Mouse (Mus musculus) left cerebral cortex, postnatal 4 days (tissue): ENCODE data around the gene Ano1. TPM values are rescaled to one million over a fixed set of nuclear protein-coding genes. Genes with fewer than 3 reads are reported as not detected.

Source experiments
- DNase-seq: peaks from one replicate; pipeline ENCODE4 v3.0.0-alpha.2; 2022
- intact Hi-C: fragments of 180-260 bp; cut with DNase I; formaldehyde crosslinking; loops from one replicate; pipeline ENCODE4 v1.15.1; 2025
- total RNA-seq, 2 experiments: library from RNA; stranded (reverse); gene quantifications; 2 replicates each; pipeline ENCODE4 v1.2.3; 2021

Gene Ano1
- total RNA-seq, 2 experiments from 2014 or later = 5.3 to 7.6 TPM

GRCm38 (mm10) chr7:144656261-144656967, 95.4 kb downstream of the Ano1 start:
- no peak for DNase-seq
- intact Hi-C loops = no loop called here

- intact Hi-C loops = no loop called here
- DNase-seq = peak; percentile 86
Observed at GRCm38 (mm10) chr7:144653681-144654425, 97.9 kb downstream of the Ano1 start.

GRCm38 (mm10) chr7:144647547-144647946, 104.2 kb downstream of the Ano1 start:
- intact Hi-C loops = no loop called here
- DNase-seq = peak; percentile 65

- DNase-seq = no peak
- intact Hi-C loops = no loop called here
Observed at GRCm38 (mm10) chr7:144640817-144641216, 111.0 kb downstream of the Ano1 start.

GRCm38 (mm10) chr7:144636000-144636399, 115.8 kb downstream of the Ano1 start:
- DNase-seq = no peak
- intact Hi-C loops = no loop called here

- intact Hi-C loops = no loop called here
- no peak for DNase-seq
Observed at GRCm38 (mm10) chr7:144634875-144635274, 116.9 kb downstream of the Ano1 start.

- no peak for DNase-seq
- intact Hi-C loops = no loop called here
Observed at GRCm38 (mm10) chr7:144634450-144634849, 117.3 kb downstream of the Ano1 start.

GRCm38 (mm10) chr7:144632321-144632720, 119.5 kb downstream of the Ano1 start:
- intact Hi-C loops = no loop called here
- no peak for DNase-seq

GRCm38 (mm10) chr7:144630622-144631021, 121.2 kb downstream of the Ano1 start:
- intact Hi-C loops = no loop called here
- DNase-seq = no peak

GRCm38 (mm10) chr7:144628334-144628915, 123.3 kb downstream of the Ano1 start:
- peak; percentile 78 for DNase-seq
- intact Hi-C loops = no loop called here

- intact Hi-C loops = no loop called here
- no peak for DNase-seq
Observed at GRCm38 (mm10) chr7:144627606-144628333, 124.0 kb downstream of the Ano1 start.

- intact Hi-C loops = no loop called here
- DNase-seq = peak; percentile 49
Observed at GRCm38 (mm10) chr7:144626042-144626441, 125.7 kb downstream of the Ano1 start.

- DNase-seq = peak; percentile 20
- intact Hi-C loops = no loop called here
Observed at GRCm38 (mm10) chr7:144620721-144621681, 130.8 kb downstream of the Ano1 start.

GRCm38 (mm10) chr7:144620315-144620714, 131.5 kb downstream of the Ano1 start:
- DNase-seq = no peak
- intact Hi-C loops = no loop called here

- no peak for DNase-seq
- intact Hi-C loops = no loop called here
Observed at GRCm38 (mm10) chr7:144615343-144615742, 136.4 kb downstream of the Ano1 start.

- peak; percentile 68 for DNase-seq
- intact Hi-C loops = no loop called here
Observed at GRCm38 (mm10) chr7:144612829-144613228, 138.9 kb downstream of the Ano1 start.

- intact Hi-C loops = no loop called here
- no peak for DNase-seq
Observed at GRCm38 (mm10) chr7:144612351-144612750, 139.4 kb downstream of the Ano1 start.

GRCm38 (mm10) chr7:144611595-144611994, 140.2 kb downstream of the Ano1 start:
- intact Hi-C loops = no loop called here

GRCm38 (mm10) chr7:144609568-144609967, 142.2 kb downstream of the Ano1 start:
- no peak for DNase-seq
- intact Hi-C loops = no loop called here

More at GRCm38 (mm10) chr7:144611595-144611994, 140.2 kb downstream of the Ano1 start:
- no peak for DNase-seq

- no peak for DNase-seq
- intact Hi-C loops = no loop called here
Observed at GRCm38 (mm10) chr7:144607862-144608261, 143.9 kb downstream of the Ano1 start.
